In the genomic region with DNA sequence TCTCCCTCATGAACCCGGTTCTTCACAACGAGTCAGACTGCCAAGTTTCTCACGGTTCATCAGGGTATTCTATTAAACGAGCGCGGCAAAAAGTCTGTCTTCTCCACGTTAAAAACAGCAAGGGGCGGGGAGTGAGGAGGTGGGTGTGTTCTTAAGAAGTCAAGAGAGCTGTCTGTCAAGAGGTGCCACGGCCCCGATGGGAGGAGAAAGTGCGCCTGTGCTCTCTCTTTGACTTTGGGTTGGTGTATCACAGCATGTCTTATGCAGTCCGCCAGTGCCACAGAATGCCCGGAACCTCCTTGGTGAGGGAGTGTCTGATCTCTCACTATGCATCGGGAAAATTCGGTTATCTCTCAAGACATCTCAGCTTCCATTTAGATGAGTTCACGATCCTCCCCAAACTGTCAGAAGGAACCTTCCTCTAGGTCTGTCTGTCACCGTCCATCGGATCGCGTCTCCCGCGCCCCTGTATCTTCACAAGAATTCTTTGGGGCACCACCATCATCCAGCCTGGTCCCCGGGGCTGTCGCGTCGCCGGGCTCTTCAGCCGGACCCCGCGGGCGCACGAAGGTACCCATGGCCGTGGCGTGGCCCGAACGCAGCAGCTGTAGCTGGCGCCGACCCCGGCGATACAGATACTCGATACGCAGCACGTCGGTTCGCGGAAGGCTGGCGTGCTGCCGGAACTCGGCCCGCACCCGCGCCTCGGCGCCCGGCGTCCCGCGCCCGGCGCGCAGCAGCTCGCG, we compare ENCODE assay signal across 8 mouse cellular contexts. TPM values are rescaled to one million over a fixed set of nuclear protein-coding genes. Genes with fewer than 3 reads are reported as not detected.
A peak's percentile ranks its signal among the peaks of the same experiment; 100 is the strongest.
DNase-seq lines count a peak whose midpoint lies in the region; ATAC-seq and TF ChIP-seq lines count a peak whose summit lies in the region.

A gene (plus strand): TSS at position 202 of the 746 bp plus-strand sequence.

- peak within 1 kb of the TSS; percentile 85 for H3K4me3 ChIP-seq in intestine, embryonic 15.5 days (replicated peaks)
- H3K4me3 ChIP-seq in limb, embryonic 11.5 days (ENCODE audit: low read depth, low read length): peak within 1 kb of the TSS; percentile 80
- peak within 1 kb of the TSS; percentile 87 for H3K4me3 ChIP-seq in midbrain, embryonic 12.5 days
- H3K4me3 ChIP-seq in spleen, adult 2 months (ENCODE audit: extremely low read depth, insufficient read depth, insufficient read length): peak within 1 kb of the TSS; percentile 76

- DNase-seq in urinary bladder, adult 18-20 months (ENCODE audit: low spot score in 2 of 2): peak; percentile 45 to 60
- no peak for DNase-seq in urinary bladder, postnatal 10 days (ENCODE audit: low spot score)
- peak; percentile 79 for DNase-seq in embryo, embryonic 10.5 days (ENCODE audit: low spot score)
- DNase-seq in gastrocnemius, postnatal 25 days: peak; percentile 57
- peak; percentile 56 for DNase-seq in limb, embryonic 11.5 days (ENCODE audit: low spot score)
- DNase-seq in spleen, adult 2 months (ENCODE audit: low read depth in 1 of 2, low spot score in 2 of 2): peak; percentile 63 to 71

- H3K27me3 ChIP-seq in intestine, embryonic 15.5 days (replicated peaks): no peaks in the 10 kb centered on the region
- H3K27me3 ChIP-seq in limb, embryonic 11.5 days (ENCODE audit: control insufficient read depth, insufficient read depth, low read length): no peaks in the 10 kb centered on the region
- peaks cover 4% of the 10 kb centered on the region; the same call in 1 of the 2 replicates for H3K27me3 ChIP-seq in midbrain, embryonic 12.5 days
- no peaks in the 10 kb centered on the region for H3K27me3 ChIP-seq in spleen, adult 2 months (ENCODE audit: control insufficient read depth, insufficient read depth, low read length)

- peak within 1 kb of the TSS; percentile 92 for H3K27ac ChIP-seq in intestine, embryonic 15.5 days
- H3K27ac ChIP-seq in limb, embryonic 11.5 days (replicated peaks; ENCODE audit: low read depth, low read length): 0 out of 2 replicates have a peak within 1 kb of the TSS, but pooled peaks have one; percentile 52
- peak within 1 kb of the TSS; percentile 84 for H3K27ac ChIP-seq in midbrain, embryonic 12.5 days (replicated peaks)
- peak within 1 kb of the TSS; percentile 93 for H3K27ac ChIP-seq in spleen, adult 2 months (ENCODE audit: insufficient read depth, low read length)

- under 1% methylated on average over 63 of the region's 63 CpGs for WGBS in intestine, embryonic 15.5 days
- under 1% methylated on average over 62 of the region's 63 CpGs for WGBS in limb, embryonic 11.5 days
- WGBS in midbrain, embryonic 12.5 days: under 1% methylated on average over 63 of the region's 63 CpGs
- under 1% methylated on average over 63 of the region's 63 CpGs for WGBS in spleen, adult 2 months

- peak; percentile 74 for ATAC-seq in intestine, embryonic 15.5 days
- peak; percentile 65 for ATAC-seq in limb, embryonic 11.5 days (ENCODE audit: insufficient number of reproducible peaks, low FRiP score, low TSS enrichment, low read depth)
- peak; percentile 34 for ATAC-seq in midbrain, embryonic 12.5 days (ENCODE audit: low FRiP score, low read depth)

- TF ChIP-seq CTCF in spleen, adult 2 months (IDR thresholded peaks at IDR 0.05; ENCODE audit: extremely low read depth, insufficient read depth, insufficient read length, insufficient replicate concordance): no peak

- H3K9ac ChIP-seq in intestine, embryonic 15.5 days: peak within 1 kb of the TSS; percentile 92
- peak within 1 kb of the TSS; percentile 78 for H3K9ac ChIP-seq in limb, embryonic 11.5 days (ENCODE audit: low read length)
- H3K9ac ChIP-seq in midbrain, embryonic 12.5 days (replicated peaks): peak within 1 kb of the TSS; percentile 92

- peak; percentile 41; the same call in 1 of the 2 replicates for TF ChIP-seq POLR2A in spleen, adult 2 months (IDR thresholded peaks at IDR 0.05; ENCODE audit: low read depth, low read length)

- H3K4me1 ChIP-seq in intestine, embryonic 15.5 days (replicated peaks): peaks cover 10% of the 10 kb centered on the region
- peaks cover 3% of the 10 kb centered on the region; the same call in 1 of the 2 replicates for H3K4me1 ChIP-seq in limb, embryonic 11.5 days (ENCODE audit: control insufficient read depth, insufficient read depth, low read length)
- H3K4me1 ChIP-seq in midbrain, embryonic 12.5 days: peaks cover 17% of the 10 kb centered on the region
- H3K4me1 ChIP-seq in spleen, adult 2 months (ENCODE audit: control insufficient read depth, insufficient read depth, insufficient read length): peaks cover 5% of the 10 kb centered on the region; the same call in 1 of the 2 replicates

- H3K4me2 ChIP-seq in intestine, embryonic 15.5 days (replicated peaks): peak within 1 kb of the TSS; percentile 87
- peak within 1 kb of the TSS; percentile 72 for H3K4me2 ChIP-seq in limb, embryonic 11.5 days (ENCODE audit: low read depth, severe bottlenecking)
- peak within 1 kb of the TSS; percentile 73 for H3K4me2 ChIP-seq in midbrain, embryonic 12.5 days (replicated peaks)

- H3K36me3 ChIP-seq in intestine, embryonic 15.5 days: no peaks in the 10 kb centered on the region
- no peaks in the 10 kb centered on the region for H3K36me3 ChIP-seq in limb, embryonic 11.5 days (ENCODE audit: control insufficient read depth, insufficient read depth, low read length)
- no peaks in the 10 kb centered on the region for H3K36me3 ChIP-seq in midbrain, embryonic 12.5 days
- no peaks in the 10 kb centered on the region for H3K36me3 ChIP-seq in spleen, adult 2 months (ENCODE audit: control insufficient read depth, insufficient read depth, low read length)

- no peaks in the 10 kb centered on the region for H3K9me3 ChIP-seq in intestine, embryonic 15.5 days
- H3K9me3 ChIP-seq in limb, embryonic 11.5 days (ENCODE audit: control insufficient read depth, low read length): no peaks in the 10 kb centered on the region
- H3K9me3 ChIP-seq in midbrain, embryonic 12.5 days: 0 out of 2 replicates have a peak, but pooled peaks cover 3% of the 10 kb centered on the region

RNA-seq across cellular contexts. Expression of the gene that starts here (rescaled TPM):
- total RNA-seq in gastrocnemius, postnatal 25 days (2021): under 1 TPM; 0.31 to 0.46 TPM
- 1.8 TPM in 1 of 2 replicates, not detected in the other for polyA plus RNA-seq in intestine, embryonic 15.5 days (2015; fragmentation: Nextera tagmentation; extraction: Ambion mirVana)
- polyA plus RNA-seq in limb, embryonic 11.5 days (2014; fragmentation: Nextera tagmentation; extraction: Ambion mirVana): not detected in 2 replicates
- polyA plus RNA-seq in midbrain, embryonic 12.5 days (2016; fragmentation: Nextera tagmentation; extraction: Ambion mirVana): 0.63 TPM in 1 of 2 replicates, not detected in the other
- 0.58 and 0.89 TPM in 2 replicates for polyA plus RNA-seq in spleen, adult 2 months (2012; rRNA removed)

Comparison
In these comparisons a context has a peak if more than half of its experiments do, and no peak if none do; other contexts are left out.
1. Peak in DNase-seq in gastrocnemius, postnatal 25 days; RNA of the gene not detected or under 1 TPM.
2. Peak in DNase-seq, ATAC-seq, H3K4me3 ChIP-seq, H3K27ac ChIP-seq, H3K9ac ChIP-seq and H3K4me2 ChIP-seq in limb, embryonic 11.5 days; RNA of the gene not detected or under 1 TPM.
3. Peak in ATAC-seq, H3K4me3 ChIP-seq, H3K27ac ChIP-seq, H3K9ac ChIP-seq and H3K4me2 ChIP-seq in midbrain, embryonic 12.5 days; RNA of the gene not detected or under 1 TPM.
4. Peak in DNase-seq, H3K4me3 ChIP-seq and H3K27ac ChIP-seq in spleen, adult 2 months; RNA of the gene not detected or under 1 TPM.